In the genomic region with DNA sequence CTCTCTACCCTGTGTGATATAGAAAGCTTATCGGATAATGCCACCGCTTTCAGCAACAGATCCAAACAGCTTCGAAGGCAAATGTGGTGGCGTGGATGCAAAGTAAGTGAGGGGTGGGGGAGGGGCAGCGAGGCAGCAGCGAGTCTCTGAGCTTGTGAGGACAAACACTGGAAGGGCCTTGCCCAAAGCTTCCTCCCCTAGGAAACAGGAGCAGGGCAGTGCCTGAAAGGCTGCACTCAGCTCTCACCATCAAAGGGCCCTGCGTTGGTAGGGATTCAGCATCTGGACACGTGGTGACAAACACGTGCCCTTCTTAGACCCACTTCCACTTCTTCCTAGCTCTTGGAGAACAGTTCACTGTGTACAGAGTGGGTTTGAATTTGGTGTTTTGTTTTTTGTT, we compare ENCODE assay signal across 8 mouse cellular contexts. TPM values are rescaled to one million over a fixed set of nuclear protein-coding genes. Genes with fewer than 3 reads are reported as not detected.
A peak's percentile ranks its signal among the peaks of the same experiment; 100 is the strongest.
DNase-seq lines count a peak whose midpoint lies in the region; ATAC-seq lines count a peak whose summit lies in the region.

No protein-coding gene starts in this region.

- peak; percentile 74 for ATAC-seq in kidney, embryonic 16.5 days (ENCODE audit: low FRiP score, low TSS enrichment)
- ATAC-seq in heart, embryonic 15.5 days (replicated peaks; ENCODE audit: insufficient number of reproducible peaks, insufficient read depth, low FRiP score, low read depth): no peak
- ATAC-seq in monocyte, adult 5-6 weeks (replicated peaks; ENCODE audit: insufficient number of reproducible peaks, low FRiP score, low TSS enrichment, poor library complexity, severe bottlenecking): no peak

- H3K4me1 ChIP-seq in kidney, embryonic 16.5 days (ENCODE audit: insufficient read depth, low read length): no peaks in the 10 kb centered on the region
- H3K4me1 ChIP-seq in heart, embryonic 15.5 days (replicated peaks): peaks cover 4% of the 10 kb centered on the region
- peaks cover 18% of the 10 kb centered on the region for H3K4me1 ChIP-seq in midbrain, embryonic 10.5 days

- no peaks in the 10 kb centered on the region for H3K27me3 ChIP-seq in kidney, embryonic 16.5 days (ENCODE audit: insufficient read depth, low read length)
- no peaks in the 10 kb centered on the region for H3K27me3 ChIP-seq in heart, embryonic 15.5 days
- no peaks in the 10 kb centered on the region for H3K27me3 ChIP-seq in midbrain, embryonic 10.5 days (ENCODE audit: low read depth, poor library complexity, severe bottlenecking)

- H3K36me3 ChIP-seq in kidney, embryonic 16.5 days (ENCODE audit: insufficient read depth, low read length): 0 out of 2 replicates have a peak, but pooled peaks cover 6% of the 10 kb centered on the region
- H3K36me3 ChIP-seq in heart, embryonic 15.5 days: peaks cover 13% of the 10 kb centered on the region; the same call in 1 of the 2 replicates
- H3K36me3 ChIP-seq in midbrain, embryonic 10.5 days: peaks cover 8% of the 10 kb centered on the region

- H3K9ac ChIP-seq in kidney, embryonic 16.5 days (replicated peaks; ENCODE audit: low read length): no peak overlapping the region
- no peak overlapping the region for H3K9ac ChIP-seq in heart, embryonic 15.5 days

- no peaks in the 10 kb centered on the region for H3K9me3 ChIP-seq in kidney, embryonic 16.5 days (ENCODE audit: low read length)
- H3K9me3 ChIP-seq in heart, embryonic 15.5 days (replicated peaks): no peaks in the 10 kb centered on the region
- no peaks in the 10 kb centered on the region for H3K9me3 ChIP-seq in midbrain, embryonic 10.5 days (replicated peaks)

- 15% methylated on average over 9 of the region's 9 CpGs for whole genome bisulfite sequencing in kidney, embryonic 16.5 days
- 13% methylated on average over 9 of the region's 9 CpGs for WGBS in heart, embryonic 15.5 days
- WGBS in midbrain, embryonic 10.5 days: 6% methylated on average over 9 of the region's 9 CpGs

- H3K4me2 ChIP-seq in kidney, embryonic 16.5 days (replicated peaks; ENCODE audit: low read depth, low read length): no peak overlapping the region
- H3K4me2 ChIP-seq in heart, embryonic 15.5 days: peak overlapping the region; percentile 36; the same call in 1 of the 2 replicates

- H3K4me3 ChIP-seq in kidney, embryonic 16.5 days (ENCODE audit: low read length): no peak overlapping the region
- H3K4me3 ChIP-seq in heart, embryonic 15.5 days: no peak overlapping the region
- peak overlapping the region; percentile 12 for H3K4me3 ChIP-seq in midbrain, embryonic 10.5 days

- no peak overlapping the region for H3K27ac ChIP-seq in kidney, embryonic 16.5 days (ENCODE audit: low read length)
- H3K27ac ChIP-seq in heart, embryonic 15.5 days: no peak overlapping the region
- H3K27ac ChIP-seq in midbrain, embryonic 10.5 days (replicated peaks): peak overlapping the region; percentile 79

- no peak for DNase-seq in kidney, adult 11 months
- peak; percentile 35 for DNase-seq in embryo, embryonic 11.5 days (ENCODE audit: low read depth, low spot score)
- DNase-seq in midbrain, embryonic 10.5 days (ENCODE audit: low spot score): peak; percentile 79
- DNase-seq in cerebellum, adult 18-20 months: no peak
- no peak for DNase-seq in ovary, postnatal 14 days (ENCODE audit: low spot score)

RNA-seq across cellular contexts. Expression of a gene that starts 19.1 kb away (rescaled TPM):
- polyA plus RNA-seq in kidney, embryonic 16.5 days (2015; fragmentation: Nextera tagmentation; extraction: Ambion mirVana): 51.3 and 52.6 TPM in 2 replicates
- polyA plus RNA-seq in heart, embryonic 15.5 days (2015; fragmentation: Nextera tagmentation; extraction: Ambion mirVana): 32.5 and 37.6 TPM in 2 replicates
- polyA plus RNA-seq in midbrain, embryonic 10.5 days (2016; fragmentation: Nextera tagmentation; extraction: Ambion mirVana): 52.3 and 53.0 TPM in 2 replicates
- 94.8 to 131 TPM (median 105 TPM) in 3 replicates for total RNA-seq in monocyte, adult 5-6 weeks (2017)

RNA-seq across cellular contexts. Expression of a gene that starts 41.1 kb away (rescaled TPM):
- 24.7 and 26.8 TPM in 2 replicates for polyA plus RNA-seq in kidney, embryonic 16.5 days (2015; fragmentation: Nextera tagmentation; extraction: Ambion mirVana)
- polyA plus RNA-seq in heart, embryonic 15.5 days (2015; fragmentation: Nextera tagmentation; extraction: Ambion mirVana): 10.0 and 14.2 TPM in 2 replicates
- polyA plus RNA-seq in midbrain, embryonic 10.5 days (2016; fragmentation: Nextera tagmentation; extraction: Ambion mirVana): 26.7 and 28.5 TPM in 2 replicates
- 7.9 to 16.9 TPM (median 12.3 TPM) in 3 replicates for total RNA-seq in monocyte, adult 5-6 weeks (2017)

RNA-seq across cellular contexts. Expression of a gene that starts 49.5 kb away (rescaled TPM):
- 0.17 TPM in 2 replicates for polyA plus RNA-seq in kidney, embryonic 16.5 days (2015; fragmentation: Nextera tagmentation; extraction: Ambion mirVana)
- 0.06 TPM in 1 of 2 replicates, not detected in the other for polyA plus RNA-seq in heart, embryonic 15.5 days (2015; fragmentation: Nextera tagmentation; extraction: Ambion mirVana)
- polyA plus RNA-seq in midbrain, embryonic 10.5 days (2016; fragmentation: Nextera tagmentation; extraction: Ambion mirVana): not detected in 2 replicates
- total RNA-seq in monocyte, adult 5-6 weeks (2017): 0.19 to 0.43 TPM in 2 of 3 replicates, not detected in the other

Comparison
In these comparisons a context has a peak if more than half of its experiments do, and no peak if none do; other contexts are left out.
1. DNase-seq: peak in embryo, embryonic 11.5 days (single experiment) and midbrain, embryonic 10.5 days (single experiment); none in kidney, adult 11 months (single experiment), cerebellum, adult 18-20 months (0 of 2) and ovary, postnatal 14 days (single experiment).